In genomic region chr3:75542852-75543251, GRCm38 (mm10) we compare ENCODE assay signal across 12 mouse cellular contexts. TPM values are rescaled to one million over a fixed set of nuclear protein-coding genes. Genes with fewer than 3 reads are reported as not detected.
DNase-seq lines count a peak whose midpoint lies in the region; ATAC-seq and TF ChIP-seq lines count a peak whose summit lies in the region.
"Had no signal": no experiment of that assay in that cellular context is flagged by ENCODE, and none has a peak within 500 bp of the region (broad histone marks: within the 10 kb centered on the region; RNA-seq: fewer than 3 reads in every experiment).

No protein-coding gene starts in this region.

- peaks cover 4% of the 10 kb centered on the region; the same call in 1 of the 2 replicates for H3K4me1 ChIP-seq in kidney, adult 2 months (ENCODE audit: control insufficient read depth, insufficient read depth, low read length)
- H3K4me1 ChIP-seq in liver, embryonic 16.5 days (ENCODE audit: control insufficient read depth, low read depth, low read length), result peaks cover 6% of the 10 kb centered on the region
- no peaks in the 10 kb centered on the region for H3K4me1 ChIP-seq in hindbrain, embryonic 14.5 days (replicated peaks; ENCODE audit: control insufficient read depth, insufficient read depth, low read length)
- H3K4me1 ChIP-seq: limb, embryonic 13.5 days had no signal

- no peak overlapping the region for H3K4me2 ChIP-seq in liver, embryonic 16.5 days (ENCODE audit: low read depth, low read length)
- H3K4me2 ChIP-seq in hindbrain, embryonic 14.5 days (replicated peaks), result no peak overlapping the region
- H3K4me2 ChIP-seq: limb, embryonic 13.5 days had no signal

- peak; percentile 77 for ATAC-seq in liver, embryonic 16.5 days (ENCODE audit: low read depth)
- ATAC-seq in hindbrain, embryonic 14.5 days (ENCODE audit: low FRiP score), result no peak
- ATAC-seq: intestine, postnatal 0 days had no signal

- H3K9me3 ChIP-seq in liver, embryonic 16.5 days (replicated peaks; ENCODE audit: control insufficient read depth, low read length), result no peaks in the 10 kb centered on the region
- H3K9me3 ChIP-seq in hindbrain, embryonic 14.5 days (ENCODE audit: control insufficient read depth, low read length), result no peaks in the 10 kb centered on the region
- H3K9me3 ChIP-seq: limb, embryonic 13.5 days had no signal

- TF ChIP-seq POLR2A in kidney, adult 2 months (IDR thresholded peaks at IDR 0.05; ENCODE audit: low read depth, low read length), result no peak

- H3K4me3 ChIP-seq in kidney, adult 2 months (ENCODE audit: insufficient read depth, low read depth, low read length), result no peak overlapping the region
- H3K4me3 ChIP-seq in liver, embryonic 16.5 days (ENCODE audit: low read depth, low read length), result no peak overlapping the region
- no peak overlapping the region for H3K4me3 ChIP-seq in hindbrain, embryonic 14.5 days (replicated peaks; ENCODE audit: low read length)
- H3K4me3 ChIP-seq: limb, embryonic 13.5 days had no signal

- no peaks in the 10 kb centered on the region for H3K27me3 ChIP-seq in kidney, adult 2 months (replicated peaks; ENCODE audit: control insufficient read depth, insufficient read depth, low read length)
- no peaks in the 10 kb centered on the region for H3K27me3 ChIP-seq in liver, embryonic 16.5 days (ENCODE audit: control insufficient read depth, insufficient read depth, low read depth, low read length)
- no peaks in the 10 kb centered on the region for H3K27me3 ChIP-seq in hindbrain, embryonic 14.5 days (ENCODE audit: control insufficient read depth, insufficient read depth, low read length)
- H3K27me3 ChIP-seq: limb, embryonic 13.5 days had no signal

- no peak for TF ChIP-seq CTCF in kidney, adult 2 months (conservative IDR thresholded peaks at IDR 0.05; ENCODE audit: insufficient read depth, insufficient read length, low read depth, low read length)

- no peak overlapping the region for H3K27ac ChIP-seq in kidney, adult 2 months (ENCODE audit: insufficient read depth, low read depth, low read length)
- no peak overlapping the region for H3K27ac ChIP-seq in liver, embryonic 16.5 days (ENCODE audit: low read length)
- no peak overlapping the region for H3K27ac ChIP-seq in hindbrain, embryonic 14.5 days
- H3K27ac ChIP-seq: limb, embryonic 13.5 days had no signal

- 60% methylated on average over 3 of the region's 3 CpGs for WGBS in kidney, adult 2 months
- 44% methylated on average over 3 of the region's 3 CpGs for WGBS in liver, embryonic 16.5 days (ENCODE audit: insufficient replicate concordance)
- WGBS in hindbrain, embryonic 14.5 days, result 56% methylated on average over 3 of the region's 3 CpGs

- H3K9ac ChIP-seq in liver, embryonic 16.5 days (ENCODE audit: low read depth, low read length), result no peak overlapping the region
- no peak overlapping the region for H3K9ac ChIP-seq in hindbrain, embryonic 14.5 days
- H3K9ac ChIP-seq: limb, embryonic 13.5 days had no signal

- intact Hi-C loops in heart, postnatal 25 days (cut with DNase I), result no loop called here

- peak; percentile 45 to 49 for DNase-seq in heart, adult 18-20 months
- DNase-seq in heart, postnatal 25 days (ENCODE audit: low spot score), result no peak
- DNase-seq in brain, adult 2 months (ENCODE audit: low read depth, low spot score), result peak; percentile 13
- DNase-seq in kidney, adult 2 months, result peak; percentile 66
- no peak for DNase-seq in cerebellum, adult 11 months
- no peak for DNase-seq in left cerebral cortex, adult 9 months (ENCODE audit: low spot score in 2 of 2)
- no peak for DNase-seq in hindbrain, embryonic 14.5 days (ENCODE audit: low spot score)
- DNase-seq: cerebellum, postnatal 36 days; thymus, postnatal 36 days had no signal

- H3K36me3 ChIP-seq in kidney, adult 2 months (ENCODE audit: control insufficient read depth, insufficient read depth, low read length), result peaks cover 4% of the 10 kb centered on the region; the same call in 1 of the 2 replicates
- H3K36me3 ChIP-seq in liver, embryonic 16.5 days (ENCODE audit: control insufficient read depth, insufficient read depth), result peaks cover 6% of the 10 kb centered on the region
- H3K36me3 ChIP-seq in hindbrain, embryonic 14.5 days (replicated peaks; ENCODE audit: control insufficient read depth, insufficient read depth), result peaks cover 24% of the 10 kb centered on the region

RNA-seq across cellular contexts. Expression of gene Pdcd10, which starts 13.8 kb away (rescaled TPM):
- 10 to 100 TPM; 24.6 to 25.6 TPM for total RNA-seq in heart, adult 18-20 months (2021)
- 10 to 100 TPM; 23.5 to 24.8 TPM for total RNA-seq in heart, postnatal 25 days (2021)
- 4.5 and 9.0 TPM in 2 replicates for polyA plus RNA-seq in kidney, adult 2 months (2012; rRNA removed)
- 43.8 and 45.0 TPM in 2 replicates for polyA plus RNA-seq in liver, embryonic 16.5 days (2015; fragmentation: Nextera tagmentation; extraction: Ambion mirVana)
- polyA plus RNA-seq in hindbrain, embryonic 14.5 days (2014; fragmentation: Nextera tagmentation; extraction: Ambion mirVana), result 95.3 and 96.2 TPM in 2 replicates

RNA-seq across cellular contexts. Expression of gene Serpini1, which starts 14.5 kb away (rescaled TPM):
- 1 to 10 TPM; 3.6 to 5.0 TPM for total RNA-seq in heart, adult 18-20 months (2021)
- 1 to 10 TPM; 3.2 to 4.7 TPM for total RNA-seq in heart, postnatal 25 days (2021)
- polyA plus RNA-seq in kidney, adult 2 months (2012; rRNA removed), result 0.97 and 1.2 TPM in 2 replicates
- 0.35 and 0.68 TPM in 2 replicates for polyA plus RNA-seq in liver, embryonic 16.5 days (2015; fragmentation: Nextera tagmentation; extraction: Ambion mirVana)
- polyA plus RNA-seq in hindbrain, embryonic 14.5 days (2014; fragmentation: Nextera tagmentation; extraction: Ambion mirVana), result 177 and 200 TPM in 2 replicates

Comparison
In these comparisons a context has a peak if more than half of its experiments do, and no peak if none do; other contexts are left out.
1. DNase-seq: peak in heart, adult 18-20 months (2 of 2), brain, adult 2 months (single experiment) and kidney, adult 2 months (single experiment); none in heart, postnatal 25 days (single experiment), cerebellum, adult 11 months (single experiment), left cerebral cortex, adult 9 months (0 of 2) and hindbrain, embryonic 14.5 days (single experiment).
2. RNA of gene Serpini1, which starts 14.5 kb away (polyA plus RNA-seq): 177 to 200 TPM in hindbrain, embryonic 14.5 days; 0.97 to 1.2 TPM in kidney, adult 2 months and 0.35 to 0.68 TPM in liver, embryonic 16.5 days; every median in the first group is over 10 times any median in the second.